Mouse (Mus musculus) spleen, adult 2 months (tissue): ENCODE results near the gene Tex21.

Experiments used
- CTCF ChIP-seq: fragments of 200-500 bp; IDR thresholded peaks from 2 replicates; pipeline ENCODE4 v1.5.1; 2011; ENCODE audit warnings: mild to moderate bottlenecking, inconsistent platforms; ENCODE audit not compliant: insufficient read depth, insufficient read length, insufficient replicate concordance; ENCODE audit errors: extremely low read depth
- POLR2A ChIP-seq: fragments of 200-500 bp; IDR thresholded peaks from 2 replicates; pipeline ENCODE4 v1.6.1; 2011; ENCODE audit warnings: low read depth, low read length, inconsistent platforms

GRCm38 (mm10) chr12:76195912-76196708 is 50.4 kb downstream of the Tex21 start:
- no peak for TF ChIP-seq POLR2A
- no peak for TF ChIP-seq CTCF
